Mouse (Mus musculus) thymus, postnatal 14 days (tissue): Measurements from ENCODE around the gene Cadm2.

ENCODE experiments used
- DNase-seq: peaks from one replicate; pipeline ENCODE4 v3.0.0; 2021

The Cadm2 gene

GRCm38 (mm10) chr16:67482542-67482941 is 138.2 kb downstream of the Cadm2 start:
- DNase-seq, result no peak

DNA sequence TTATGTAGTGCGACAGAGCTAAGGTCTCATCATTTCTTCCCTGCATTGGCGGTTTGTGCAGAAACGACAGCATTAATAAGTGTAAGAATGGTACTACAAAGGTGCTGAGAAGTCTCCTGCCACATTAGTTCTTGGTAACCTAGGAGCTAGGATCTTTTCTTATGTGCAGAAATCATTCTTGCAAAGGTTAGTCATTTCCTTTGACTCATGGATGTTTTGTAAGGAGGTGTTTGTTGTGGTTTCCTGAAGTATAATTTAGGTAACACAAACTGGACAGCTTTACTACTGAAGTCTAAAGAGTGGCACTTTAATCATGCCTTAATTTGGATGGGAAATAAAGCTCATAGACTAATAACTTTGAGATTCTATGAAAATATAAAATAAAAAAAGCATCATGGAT is 153.7 kb downstream of the Cadm2 start:
- DNase-seq, result no peak

DNA sequence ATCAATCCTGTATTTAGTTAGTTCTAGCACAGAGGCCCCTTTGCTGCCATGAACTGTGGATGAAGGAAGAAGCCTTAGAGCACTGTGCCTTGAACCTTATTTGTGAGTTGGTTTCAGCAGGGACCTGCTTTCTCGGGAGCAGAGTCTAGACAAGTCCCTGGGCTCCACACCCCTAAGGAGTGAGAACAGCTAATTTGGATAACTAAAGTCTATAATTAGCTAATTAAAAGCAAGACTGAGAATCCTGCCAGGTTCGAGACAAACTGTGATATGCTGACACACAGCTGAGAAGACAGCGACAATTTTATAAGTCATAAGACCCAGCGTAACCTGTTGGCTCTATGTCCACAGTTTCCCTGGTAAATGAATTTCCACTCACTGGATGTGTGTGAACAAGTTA is 184.4 kb downstream of the Cadm2 start:
- no peak for DNase-seq

DNA sequence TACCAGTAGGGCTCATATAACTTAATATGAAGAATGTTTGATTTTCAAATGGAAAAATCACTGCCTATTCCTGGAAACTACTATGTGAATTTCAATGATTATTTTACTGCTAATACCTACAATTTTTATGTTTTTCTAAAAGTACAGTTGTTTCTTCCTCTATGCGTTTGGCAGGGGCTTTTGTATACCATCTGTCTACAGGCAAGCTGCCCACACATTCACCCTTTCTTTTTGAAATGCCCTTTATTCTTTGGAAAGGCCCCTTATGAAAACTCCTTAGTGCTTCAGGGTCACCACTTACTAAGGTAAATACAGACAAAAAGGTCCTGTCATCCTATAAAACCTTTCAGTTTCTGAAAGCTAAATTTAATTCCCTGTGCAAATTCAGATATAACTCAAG is 195.3 kb downstream of the Cadm2 start:
- DNase-seq, result no peak

GRCm38 (mm10) chr16:67410926-67411325 is 209.8 kb downstream of the Cadm2 start:
- no peak for DNase-seq

- DNase-seq, result no peak
Measured at GRCm38 (mm10) chr16:67410482-67410881, 210.2 kb downstream of the Cadm2 start.

DNA sequence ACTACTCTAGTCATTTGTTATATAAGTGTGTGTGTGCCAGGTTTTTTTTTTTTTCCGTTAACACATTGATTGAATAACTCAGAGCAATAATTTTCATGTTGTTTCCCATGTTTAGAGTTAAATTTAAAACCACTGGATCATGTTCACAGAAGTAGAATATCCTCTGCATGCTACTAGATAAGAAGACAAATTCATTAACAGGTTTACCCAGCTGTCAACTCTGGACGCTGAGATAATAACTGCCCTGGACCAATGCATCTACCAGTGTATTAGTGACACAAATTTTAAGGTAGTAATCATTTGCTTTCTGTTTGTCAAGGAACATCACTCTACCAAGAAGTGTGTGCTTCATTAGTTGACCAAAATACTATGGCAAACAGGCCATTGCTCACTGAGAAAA is 253.0 kb downstream of the Cadm2 start:
- no peak for DNase-seq

DNA sequence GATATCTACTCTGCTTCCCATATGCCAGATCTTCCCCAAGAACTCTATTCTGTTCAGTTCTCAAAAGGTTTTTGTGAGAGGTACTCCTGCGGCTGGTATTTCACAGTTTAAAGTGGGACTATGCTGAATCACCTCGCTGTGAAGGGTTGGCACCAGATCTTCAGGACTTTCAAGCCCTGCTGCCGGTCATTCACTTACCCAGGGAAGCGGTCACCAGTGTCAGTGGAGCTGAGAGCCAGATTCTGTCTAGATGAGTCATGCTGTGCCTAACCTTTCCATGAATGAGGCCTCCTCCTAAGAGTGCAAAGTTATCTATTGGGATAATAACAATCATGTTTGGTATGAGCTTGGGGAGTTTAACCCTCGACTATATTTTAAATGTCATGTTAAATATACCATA is 272.7 kb downstream of the Cadm2 start:
- DNase-seq, result no peak

- no peak for DNase-seq
Measured at GRCm38 (mm10) chr16:67347561-67347960, 273.1 kb downstream of the Cadm2 start.

- no peak for DNase-seq
Measured at GRCm38 (mm10) chr16:67346621-67347290, 274.0 kb downstream of the Cadm2 start.

- no peak for DNase-seq
Measured at GRCm38 (mm10) chr16:67344194-67344593, 276.5 kb downstream of the Cadm2 start.

DNA sequence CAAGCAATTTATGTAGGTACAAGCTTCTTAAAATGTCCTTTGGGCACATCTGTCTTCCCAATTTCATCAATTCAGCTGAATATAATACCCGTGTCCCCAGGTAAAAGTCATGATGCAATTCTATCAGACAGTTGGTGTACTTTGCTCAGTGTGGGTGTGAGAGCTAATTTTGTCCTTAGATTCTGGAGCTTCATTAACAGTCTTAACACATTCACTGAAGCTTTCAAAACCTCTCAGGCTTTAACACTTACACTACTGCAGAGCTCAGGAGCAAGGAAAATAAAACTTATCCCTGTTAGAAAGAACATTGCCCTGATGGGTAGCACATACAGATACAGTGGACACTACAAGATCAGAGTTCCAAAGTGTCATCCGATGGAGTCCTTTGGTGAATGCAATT is 309.7 kb downstream of the Cadm2 start:
- DNase-seq, result no peak

GRCm38 (mm10) chr16:67284664-67285063 is 336.0 kb downstream of the Cadm2 start:
- DNase-seq, result no peak

- DNase-seq, result no peak
Measured at GRCm38 (mm10) chr16:67243598-67243997, 377.1 kb downstream of the Cadm2 start.

DNA sequence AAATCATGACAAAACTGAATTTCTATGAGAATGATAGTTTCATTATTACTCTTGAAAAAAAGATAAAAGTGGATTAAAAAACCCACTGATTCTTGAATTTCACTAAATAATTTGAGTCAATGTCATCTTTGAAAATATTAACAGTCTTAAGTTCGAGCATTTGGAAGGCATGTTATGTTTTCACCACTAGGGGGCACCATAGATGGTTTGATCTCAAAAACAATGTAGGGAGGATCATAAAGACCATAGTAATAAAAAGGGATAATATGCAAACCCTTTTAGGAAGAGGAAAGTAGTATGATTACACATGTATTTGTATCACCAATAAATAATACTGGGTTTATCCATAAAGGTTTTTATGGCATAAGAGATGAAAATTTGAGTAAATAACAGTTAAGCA is 385.8 kb downstream of the Cadm2 start:
- DNase-seq, result no peak

- no peak for DNase-seq
Measured at GRCm38 (mm10) chr16:67226696-67227095, 394.0 kb downstream of the Cadm2 start.

GRCm38 (mm10) chr16:67203329-67203728 is 417.4 kb downstream of the Cadm2 start:
- DNase-seq, result no peak

DNA sequence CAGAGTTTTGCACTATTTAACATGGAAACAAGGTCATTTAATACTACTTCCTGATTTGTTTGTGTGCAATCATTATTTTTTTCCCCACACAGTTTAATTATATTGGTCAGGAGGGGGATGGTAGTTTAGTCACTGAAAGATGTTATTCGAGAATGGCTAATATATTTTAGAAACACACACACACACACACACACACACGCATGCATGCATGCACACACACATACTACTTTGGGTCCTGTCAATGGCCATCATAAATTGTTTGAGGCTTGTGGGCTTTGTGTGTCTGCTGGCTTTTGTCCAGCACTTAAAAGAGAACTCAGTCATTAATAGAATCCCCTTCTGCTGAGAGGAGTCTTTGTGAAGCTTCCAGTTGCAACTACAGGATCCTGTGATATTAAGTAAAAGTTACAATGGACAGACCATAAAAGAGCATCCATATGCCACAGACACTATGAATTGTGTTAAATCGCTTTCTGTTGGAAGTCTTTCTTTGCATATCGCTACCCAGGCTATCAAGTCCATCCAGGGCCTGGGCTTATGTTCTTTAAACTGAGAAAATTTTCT is 427.8 kb downstream of the Cadm2 start:
- no peak for DNase-seq

DNA sequence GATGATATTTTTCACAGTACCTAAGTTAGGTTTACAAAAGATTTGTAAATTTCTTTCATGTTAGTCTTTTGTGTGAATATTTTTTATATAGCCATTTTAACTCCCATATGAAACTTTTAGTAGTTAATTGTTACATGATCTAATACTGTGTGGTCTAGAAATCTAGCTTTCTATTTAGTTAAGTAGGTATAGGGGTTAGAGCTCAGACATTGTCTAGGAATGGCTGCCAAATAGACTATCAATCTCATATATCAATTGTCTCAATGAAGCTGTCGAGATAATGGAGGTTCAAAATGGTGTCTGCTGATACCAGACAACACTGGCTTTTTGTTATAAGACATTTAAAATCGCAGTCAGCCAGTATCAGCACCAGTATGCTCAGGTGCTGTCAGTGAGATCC is 428.3 kb downstream of the Cadm2 start:
- no peak for DNase-seq

- no peak for DNase-seq
Measured at GRCm38 (mm10) chr16:67186322-67186721, 434.4 kb downstream of the Cadm2 start.

DNA sequence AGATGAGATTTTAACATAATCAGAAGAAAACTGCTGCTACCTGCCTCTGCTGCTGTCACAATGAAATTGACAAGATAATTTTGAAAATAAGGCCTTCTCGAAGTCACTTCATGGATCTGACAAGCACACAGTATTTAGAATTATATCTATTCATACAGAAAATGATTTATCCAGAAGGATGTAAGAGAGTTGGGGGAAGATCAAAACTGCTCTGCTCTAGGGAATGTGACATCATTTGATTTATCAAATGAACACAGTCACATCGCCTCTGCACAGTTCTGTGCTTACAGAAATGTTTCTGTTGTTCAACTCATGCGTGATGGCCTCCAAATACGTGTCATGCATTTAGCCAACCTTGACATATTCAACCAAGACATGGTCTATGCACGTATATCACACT is 437.8 kb downstream of the Cadm2 start:
- no peak for DNase-seq

DNA sequence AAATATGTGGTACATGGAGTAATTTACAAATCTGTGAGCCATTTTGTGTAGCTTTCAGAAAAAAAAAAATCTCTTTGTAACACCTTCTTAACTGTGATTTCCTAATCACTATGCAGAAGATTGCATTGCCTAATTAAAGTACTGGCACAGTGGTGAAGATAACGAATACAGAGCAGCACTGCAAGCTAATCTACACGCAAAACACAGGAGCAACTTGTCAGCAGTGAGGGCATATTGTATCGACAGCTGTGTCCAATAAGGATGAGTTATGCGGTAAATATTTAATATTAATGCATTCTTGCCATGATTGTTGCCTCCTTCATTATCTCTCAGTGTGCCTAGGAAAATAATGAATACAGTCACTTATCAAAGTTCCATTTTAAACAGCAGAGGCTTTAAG is 445.3 kb downstream of the Cadm2 start:
- DNase-seq, result no peak

- no peak for DNase-seq
Measured at GRCm38 (mm10) chr16:67162211-67162790, 458.4 kb downstream of the Cadm2 start.

- DNase-seq, result no peak
Measured at GRCm38 (mm10) chr16:67124811-67125210, 495.9 kb downstream of the Cadm2 start.

- no peak for DNase-seq
Measured at GRCm38 (mm10) chr16:67122532-67122931, 498.2 kb downstream of the Cadm2 start.
